Mouse (Mus musculus): ENCODE measurements at regions not wholly inside any gene's neighbourhood (a gene's known extent, or its start where the extent isn't known, plus 50 kb on each side); places are given as distances from the start of the nearest gene placed in this dataset.

- TF ChIP-seq CTCF (IDR thresholded peaks at IDR 0.05; ENCODE audit: control insufficient read depth, insufficient read depth, insufficient read length) (no peak), FOSL1 (IDR thresholded peaks at IDR 0.05; ENCODE audit: insufficient read depth, low read length, poor library complexity, severe bottlenecking) (no peak), MYOG (IDR thresholded peaks at IDR 0.05; ENCODE audit: control insufficient read depth, extremely low read depth, insufficient read length) (no peak)
Observed at GRCm38 (mm10) chr2:48348021-48348420, 465.9 kb upstream of the Acvr2a start.

All from C2C12 (cell line).